Mouse (Mus musculus) lung, postnatal 25 days (tissue): ENCODE measurements around the gene Sez6l.
"Not testable (repeated sequence)": the region's sequence is repeated elsewhere in the genome, so short reads cannot be mapped to it uniquely, and the experiment has no call there.

ENCODE experiments used
- DNase-seq: peaks from one replicate; pipeline ENCODE4 v3.0.0; 2022; ENCODE audit warnings: low spot score

Sez6l gene

DNA sequence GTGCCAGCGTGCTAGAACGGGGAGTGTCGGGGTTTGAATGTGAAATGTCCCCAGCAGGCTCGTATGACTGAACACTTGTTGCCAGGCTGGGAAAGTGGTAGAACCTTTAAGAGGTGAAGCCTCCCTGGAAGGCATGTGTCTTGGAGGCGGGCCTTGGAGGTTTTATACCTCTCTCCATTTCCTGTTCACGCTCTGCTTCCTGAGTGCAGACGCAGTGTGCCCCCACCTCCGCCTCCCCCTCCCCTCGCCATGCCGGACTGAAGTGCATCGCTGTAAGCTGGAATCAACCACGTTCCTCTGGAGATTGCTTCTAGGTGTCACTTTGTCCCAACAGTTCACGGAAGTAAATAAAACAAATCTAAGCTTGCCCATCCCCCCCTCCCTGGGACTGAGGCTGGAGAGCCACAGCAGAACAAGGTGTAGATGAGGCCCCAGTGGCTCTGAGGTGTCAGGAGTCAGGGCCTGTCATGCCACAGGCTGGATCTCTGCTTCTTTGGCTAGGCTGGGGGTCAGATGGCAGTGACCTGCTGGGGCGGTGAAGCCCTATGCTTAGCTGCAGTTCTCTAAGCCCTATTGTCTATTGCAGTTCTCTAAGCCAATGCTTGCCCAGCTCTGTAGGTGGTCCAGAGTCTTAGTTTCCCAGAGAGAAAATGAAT is 145.7 kb downstream of the Sez6l start:
- DNase-seq: no peak

DNA sequence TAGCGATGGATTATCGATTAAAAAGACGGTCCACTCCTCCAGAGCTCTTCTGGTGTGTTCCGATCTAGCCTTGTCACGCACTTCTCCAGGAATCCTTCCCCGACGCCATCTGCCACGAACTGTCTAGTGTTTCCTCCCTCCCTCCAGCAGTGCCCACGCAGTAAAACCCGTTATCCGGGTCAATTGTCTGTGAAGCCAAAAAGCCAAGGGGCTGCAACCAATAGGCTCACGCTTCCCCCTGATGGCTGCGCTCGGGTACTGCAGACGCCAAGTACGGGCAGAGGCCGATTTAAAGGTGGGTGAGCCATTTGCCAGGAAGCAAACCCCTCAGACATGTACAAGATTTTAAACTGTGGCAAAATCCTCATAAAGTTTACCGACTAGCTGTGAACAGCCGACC is 148.0 kb downstream of the Sez6l start:
- DNase-seq: peak; percentile 43

DNA sequence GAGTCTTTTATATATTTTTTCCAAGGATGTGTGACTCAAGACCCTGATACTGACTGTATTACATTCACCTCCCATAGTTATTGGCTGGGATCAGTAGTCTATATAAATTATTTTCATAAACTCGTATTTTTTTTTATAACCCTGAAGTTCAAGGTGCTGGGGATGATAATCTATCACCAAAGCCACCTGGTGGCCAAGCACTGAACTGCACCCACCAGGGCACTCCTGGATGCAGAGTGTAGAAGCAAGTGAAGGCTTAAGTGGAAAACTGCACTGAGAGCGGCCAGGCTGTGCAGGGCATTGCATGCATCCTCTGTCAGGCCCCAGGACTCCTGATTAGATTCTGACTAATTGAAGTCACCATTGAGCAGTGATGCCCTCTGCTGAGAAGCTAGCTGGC is 149.7 kb downstream of the Sez6l start:
- peak; percentile 14 for DNase-seq

DNA sequence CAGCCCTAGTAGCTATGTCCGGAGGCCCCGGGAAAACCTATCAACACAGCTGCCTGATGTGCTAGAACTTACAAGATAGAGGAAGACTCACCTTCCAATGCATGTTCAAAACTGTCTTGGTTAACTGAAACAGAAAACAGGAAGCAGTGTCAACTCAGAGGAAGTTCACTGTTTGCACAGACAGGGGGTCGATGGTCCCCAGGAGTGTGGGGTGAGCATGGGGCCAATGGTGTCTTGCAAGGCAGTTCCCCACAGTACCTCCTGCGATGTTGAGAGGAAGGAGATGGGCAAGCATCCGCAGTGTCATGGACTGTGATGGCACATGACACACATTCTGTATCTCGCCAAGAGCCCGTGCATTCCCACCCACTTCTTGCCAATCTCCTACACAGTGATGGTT is 150.3 kb downstream of the Sez6l start:
- DNase-seq: no peak

DNA sequence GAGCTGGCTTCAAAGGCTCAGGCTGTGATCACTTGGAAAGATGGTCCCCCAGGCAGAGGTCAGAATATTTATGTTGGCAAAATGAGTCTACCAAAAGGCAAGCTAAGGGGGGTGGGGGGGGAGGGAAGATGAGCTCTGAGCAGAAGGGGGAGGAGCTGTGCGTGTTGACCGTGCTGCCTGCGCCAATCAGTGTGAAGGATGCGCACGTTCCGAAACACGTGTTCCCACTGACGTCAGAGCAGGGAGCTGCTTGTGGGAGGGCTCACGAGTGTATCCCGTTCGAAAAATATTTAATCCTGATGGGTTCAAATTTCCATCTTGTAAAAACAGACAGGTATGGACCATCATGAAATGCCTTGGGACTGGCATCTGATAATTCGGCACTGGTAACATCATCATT is 157.4 kb downstream of the Sez6l start:
- DNase-seq: no peak

DNA sequence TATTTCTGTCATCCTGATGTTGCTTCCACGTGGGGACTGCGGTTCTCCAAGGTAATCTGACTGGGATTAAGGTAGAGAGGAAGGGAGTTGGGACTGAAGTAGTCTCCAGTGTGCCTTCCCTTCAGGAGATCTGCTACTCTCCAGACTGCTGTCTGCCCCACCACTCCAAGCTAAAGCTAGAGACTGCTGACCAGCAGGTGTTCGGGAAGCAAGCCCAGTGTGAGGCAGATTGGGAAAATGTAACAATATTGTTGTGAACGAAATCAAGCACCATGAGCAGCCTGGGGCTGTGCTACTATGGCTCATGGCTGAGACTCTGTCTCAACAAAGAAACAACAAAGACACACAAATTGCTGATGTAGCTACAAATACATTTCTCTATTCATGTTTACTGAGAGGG is 159.0 kb downstream of the Sez6l start:
- DNase-seq: no peak

DNA sequence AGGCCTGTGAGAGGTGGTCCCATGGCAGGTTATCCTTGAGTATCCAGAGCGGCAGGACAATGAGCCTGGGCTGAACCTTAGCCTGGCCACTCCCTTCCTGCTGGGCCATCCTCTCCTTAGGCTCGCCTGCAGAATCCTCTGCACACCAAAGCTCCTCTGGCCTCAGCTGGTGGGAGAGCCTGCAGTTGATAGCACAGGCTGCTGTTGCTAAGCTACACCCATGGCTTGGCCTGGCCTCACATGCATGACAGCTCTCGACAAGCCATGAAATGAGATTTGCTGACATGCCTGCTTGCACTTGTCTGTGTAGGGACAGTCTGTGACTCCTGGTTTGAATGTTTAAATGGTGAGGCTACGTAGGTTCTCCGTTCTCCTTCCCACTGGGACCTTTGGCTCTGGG is 160.3 kb downstream of the Sez6l start:
- no peak for DNase-seq

DNA sequence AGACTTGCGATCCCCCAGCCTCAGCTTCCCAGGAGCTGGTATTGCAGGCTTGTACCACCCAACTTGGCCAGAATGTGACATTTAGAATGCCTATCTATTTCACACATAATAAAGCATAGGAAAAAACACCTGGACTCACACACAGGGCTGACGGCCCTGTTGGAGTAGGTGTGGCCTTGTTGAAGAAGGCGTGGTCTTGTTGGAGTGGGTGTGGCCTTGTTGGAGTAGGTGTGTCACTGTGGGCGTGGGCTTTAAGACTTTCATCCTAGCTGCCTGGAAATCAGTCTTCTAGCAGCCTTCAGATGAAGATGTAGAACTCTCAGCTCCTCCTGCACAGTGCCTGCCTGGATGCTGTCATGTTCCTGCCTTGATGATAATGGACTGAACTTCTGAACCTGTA is 164.2 kb downstream of the Sez6l start:
- not testable (repeated sequence) for DNase-seq

DNA sequence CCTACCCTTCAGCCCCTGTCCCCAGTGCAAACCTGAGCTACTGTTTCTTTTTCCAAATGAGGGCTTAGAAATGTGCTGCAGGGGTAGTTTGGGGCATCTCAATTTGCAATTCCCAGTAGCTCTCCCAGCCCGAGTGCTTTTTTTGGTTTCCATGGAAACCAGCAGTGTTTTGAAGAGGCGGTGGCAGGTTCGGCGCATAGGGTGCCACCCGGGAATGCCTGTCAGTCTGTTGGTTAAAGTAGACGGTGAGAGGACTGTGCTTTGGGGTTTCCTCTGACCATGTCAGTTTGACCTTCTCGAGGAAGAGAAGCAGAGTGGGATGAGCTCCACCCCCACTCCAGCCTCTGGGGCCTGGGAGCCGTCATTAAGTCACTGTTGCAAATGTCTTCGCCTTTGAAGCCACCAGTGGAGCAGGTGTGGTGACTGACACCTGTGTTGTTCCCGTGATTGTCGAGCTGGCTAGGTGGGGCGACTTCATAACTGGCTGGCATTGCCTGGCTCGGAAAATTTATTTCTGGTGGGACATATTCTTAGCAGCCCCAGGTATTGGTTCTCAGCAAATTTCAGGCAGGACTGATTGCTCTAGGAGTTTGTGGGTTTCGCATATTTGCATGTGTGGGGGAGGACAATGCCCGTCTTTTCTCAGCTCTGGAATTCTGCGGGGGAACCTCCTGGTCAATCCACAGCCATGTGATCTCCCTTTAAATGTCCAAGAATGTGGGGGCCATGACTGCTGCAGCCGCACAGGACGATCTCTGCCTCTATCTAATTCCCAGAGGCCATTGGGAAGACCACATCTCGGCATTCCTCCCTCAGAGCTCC is 165.3 kb downstream of the Sez6l start:
- no peak for DNase-seq

DNA sequence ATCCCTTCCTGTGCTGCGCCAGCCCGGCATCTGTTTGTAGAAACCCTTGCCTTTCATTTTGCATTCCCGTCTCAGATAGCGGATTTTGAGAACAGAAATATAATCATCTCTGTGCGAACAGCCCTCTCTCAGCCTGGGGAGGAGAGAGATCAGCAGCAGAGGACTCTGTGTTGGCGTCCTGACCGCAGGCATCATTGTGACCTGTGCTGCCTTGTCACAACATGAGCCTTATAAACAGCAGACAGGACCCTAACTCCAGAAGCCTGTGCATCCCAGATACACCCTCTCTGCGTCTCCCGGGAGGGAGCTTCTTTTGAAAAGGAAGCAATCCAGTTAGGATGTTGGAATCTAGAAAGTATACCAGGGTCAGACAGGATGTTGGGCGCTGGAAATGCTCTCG is 165.9 kb downstream of the Sez6l start:
- no peak for DNase-seq

DNA sequence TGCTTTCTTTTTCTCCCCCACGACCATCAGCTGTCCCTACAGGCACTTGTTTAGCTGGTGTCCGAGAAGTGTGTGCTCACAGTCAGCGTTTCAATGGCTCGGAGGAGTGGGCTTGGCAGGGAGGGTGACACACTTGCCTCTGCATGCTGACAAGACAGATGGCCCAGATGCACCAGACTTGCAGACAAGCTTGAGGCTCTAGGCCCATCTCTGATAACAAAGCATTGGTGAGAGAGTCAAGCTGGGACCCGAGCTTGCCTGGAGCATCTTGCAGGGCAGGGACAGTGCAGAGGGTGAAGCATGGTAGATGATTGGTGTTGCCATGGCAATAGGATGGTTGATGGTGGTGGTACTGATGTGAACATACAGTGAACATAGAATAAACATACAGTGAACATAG is 167.7 kb downstream of the Sez6l start:
- no peak for DNase-seq

DNA sequence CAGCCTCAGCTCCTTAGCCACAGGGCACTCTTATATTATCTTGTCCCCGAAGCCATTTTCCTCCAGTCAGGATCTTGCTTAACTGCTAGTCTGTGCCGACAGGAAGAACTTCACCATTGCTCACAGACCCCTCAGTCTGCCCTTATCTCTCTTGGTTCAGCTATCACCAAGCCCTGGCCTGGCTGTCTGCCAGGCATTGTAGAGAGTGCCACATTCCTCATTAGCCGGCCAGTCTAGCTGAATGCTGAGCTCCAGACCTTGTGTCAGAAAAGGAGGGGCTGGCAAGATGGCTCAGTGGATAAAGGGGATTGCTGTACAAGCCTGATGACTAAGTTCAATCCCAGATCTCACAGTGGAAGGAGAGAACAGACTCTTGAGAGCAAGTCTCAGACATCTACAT is 171.0 kb downstream of the Sez6l start:
- DNase-seq: no peak

DNA sequence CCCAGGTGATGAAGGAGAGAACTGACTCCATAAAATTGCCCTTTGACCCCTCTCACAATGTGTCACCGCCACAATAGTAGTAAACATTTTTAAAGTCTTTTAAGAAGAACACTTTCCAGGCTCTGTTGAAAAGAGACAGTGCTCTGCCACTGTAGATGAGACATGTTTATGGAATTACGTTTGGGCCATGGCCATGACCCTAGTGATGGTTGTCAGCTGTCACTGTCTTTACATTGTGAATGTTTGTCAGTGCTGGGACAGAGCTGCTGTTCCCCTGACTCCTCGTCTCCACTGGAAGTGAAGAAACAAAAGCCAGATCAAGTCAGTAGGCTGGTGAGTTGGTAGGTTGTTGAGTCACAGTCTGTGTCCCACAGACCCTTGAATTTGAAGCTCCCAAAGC is 174.5 kb downstream of the Sez6l start:
- DNase-seq: no peak

DNA sequence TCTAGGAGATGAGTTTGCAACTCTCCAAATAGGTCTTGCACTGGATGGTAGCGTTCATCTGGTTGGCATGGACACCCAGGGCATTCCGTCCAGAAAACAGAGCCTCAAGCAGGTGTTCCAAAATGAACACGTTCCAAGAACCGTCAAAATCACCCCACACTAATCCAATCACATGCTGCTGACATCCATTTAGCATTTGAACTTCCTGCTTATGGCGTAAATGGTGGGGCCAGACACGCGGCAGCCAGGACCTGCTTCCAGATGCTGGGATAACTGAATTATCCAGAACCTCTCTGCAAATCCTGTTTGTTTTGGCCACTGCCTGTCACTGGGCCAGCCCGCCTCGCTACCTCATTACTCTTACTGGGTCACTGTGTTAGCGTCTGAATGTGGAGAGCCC is 177.7 kb downstream of the Sez6l start:
- no peak for DNase-seq

DNA sequence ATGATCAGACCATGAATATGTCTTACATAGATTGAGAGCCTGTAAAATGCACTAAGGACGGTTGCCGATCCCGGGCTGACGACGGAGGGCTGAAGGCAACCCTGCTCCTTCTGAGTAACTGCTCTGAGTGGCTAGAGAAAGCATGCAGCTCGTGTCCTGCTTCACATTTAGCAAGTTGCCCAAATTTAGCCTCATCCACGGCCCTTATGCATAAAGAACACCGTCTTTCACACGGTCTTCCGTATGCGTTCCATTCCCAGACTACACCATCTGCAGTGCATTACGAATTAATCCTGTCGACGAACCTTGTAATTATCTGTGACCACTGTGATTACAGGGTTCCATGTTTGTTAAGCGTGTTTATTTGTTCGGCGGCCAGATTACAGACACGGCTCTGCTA is 180.9 kb downstream of the Sez6l start:
- DNase-seq: no peak

DNA sequence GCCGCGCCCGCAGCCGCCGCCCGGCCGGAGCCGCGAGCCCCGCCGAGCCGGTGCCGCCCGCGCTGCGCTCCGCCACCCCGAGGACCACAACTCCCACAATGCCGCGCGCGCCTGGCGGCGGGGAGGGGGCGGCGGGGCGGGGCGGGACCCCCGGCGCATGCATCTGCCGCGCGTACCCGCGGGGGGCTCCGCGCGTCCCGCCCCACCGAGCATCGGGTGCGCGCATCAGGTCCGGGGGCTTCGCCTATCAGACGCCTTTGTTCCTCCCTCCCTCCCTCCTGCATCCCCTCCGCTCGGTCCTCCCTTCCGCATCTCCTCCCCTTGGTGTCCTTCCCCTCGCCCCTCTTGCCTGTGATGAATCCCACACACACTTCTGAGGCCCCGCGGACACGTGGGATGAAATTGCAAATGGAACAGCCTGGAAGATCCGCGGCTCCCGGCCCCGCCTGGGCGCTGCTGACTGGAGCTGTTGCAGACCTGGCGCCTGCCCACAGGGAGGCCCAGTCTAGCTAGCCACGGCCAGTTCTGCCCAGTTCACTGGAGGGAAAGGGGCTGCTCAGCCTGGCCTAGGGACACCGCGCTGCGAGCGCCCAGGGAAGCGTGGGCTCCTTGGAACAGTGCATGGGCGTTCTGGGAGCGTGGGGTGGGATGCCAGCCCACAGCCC is 182.1 kb downstream of the Sez6l start, which contains the start of gene Asphd2:
TSS of gene Asphd2 (minus strand) at position 88 of the 665 bp plus-strand sequence.
- DNase-seq: no peak

DNA sequence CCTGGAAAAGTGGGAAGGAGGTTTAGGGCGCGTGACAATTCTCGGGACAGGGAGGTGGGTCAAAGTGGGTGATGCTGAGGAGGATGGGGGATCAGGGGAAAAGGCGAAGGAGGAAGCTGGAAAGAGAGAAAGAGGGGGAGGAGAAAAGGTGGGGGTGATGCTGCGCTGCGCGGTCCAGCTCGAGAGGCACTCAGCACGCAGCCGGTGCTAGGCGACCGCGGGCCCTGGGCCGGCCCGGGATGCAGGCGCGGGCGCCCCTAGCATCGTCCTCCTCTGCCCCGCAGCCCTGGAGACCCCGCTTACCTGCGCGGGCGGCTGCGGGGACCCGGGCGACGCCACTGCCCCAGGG is 182.6 kb downstream of the Sez6l start:
- DNase-seq: no peak

DNA sequence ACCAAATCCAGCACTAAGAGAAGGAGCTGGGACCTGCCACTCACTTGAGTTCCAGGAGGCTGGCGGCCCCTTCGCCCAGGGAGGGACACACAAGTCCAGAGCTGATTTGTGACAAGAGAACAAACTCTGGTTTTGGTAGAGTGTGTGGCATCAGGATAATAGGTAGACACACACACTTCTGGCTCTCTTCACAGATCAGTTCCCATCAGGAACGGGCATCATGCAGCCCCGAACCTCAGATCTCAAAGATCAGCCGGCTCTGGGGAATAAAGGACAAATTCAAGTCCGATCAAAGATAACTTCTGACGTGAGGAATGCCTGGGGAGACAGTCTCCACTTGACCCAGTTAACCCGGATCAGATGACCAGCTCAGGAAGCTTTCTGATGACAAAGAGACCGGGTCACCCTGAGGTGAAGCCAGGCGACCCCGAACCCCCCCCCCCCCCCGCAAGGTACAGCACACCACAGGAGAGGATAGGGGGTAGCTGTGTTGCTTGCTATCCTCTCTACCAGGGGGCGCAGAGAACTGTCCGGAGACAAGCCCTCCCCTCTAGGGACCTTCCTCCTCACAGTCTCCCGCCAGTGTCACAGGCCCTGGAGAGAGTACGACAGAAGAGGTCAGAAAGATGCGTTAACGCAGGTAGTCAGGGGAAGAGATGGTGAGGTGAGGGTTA is 183.1 kb downstream of the Sez6l start:
- DNase-seq: no peak

DNA sequence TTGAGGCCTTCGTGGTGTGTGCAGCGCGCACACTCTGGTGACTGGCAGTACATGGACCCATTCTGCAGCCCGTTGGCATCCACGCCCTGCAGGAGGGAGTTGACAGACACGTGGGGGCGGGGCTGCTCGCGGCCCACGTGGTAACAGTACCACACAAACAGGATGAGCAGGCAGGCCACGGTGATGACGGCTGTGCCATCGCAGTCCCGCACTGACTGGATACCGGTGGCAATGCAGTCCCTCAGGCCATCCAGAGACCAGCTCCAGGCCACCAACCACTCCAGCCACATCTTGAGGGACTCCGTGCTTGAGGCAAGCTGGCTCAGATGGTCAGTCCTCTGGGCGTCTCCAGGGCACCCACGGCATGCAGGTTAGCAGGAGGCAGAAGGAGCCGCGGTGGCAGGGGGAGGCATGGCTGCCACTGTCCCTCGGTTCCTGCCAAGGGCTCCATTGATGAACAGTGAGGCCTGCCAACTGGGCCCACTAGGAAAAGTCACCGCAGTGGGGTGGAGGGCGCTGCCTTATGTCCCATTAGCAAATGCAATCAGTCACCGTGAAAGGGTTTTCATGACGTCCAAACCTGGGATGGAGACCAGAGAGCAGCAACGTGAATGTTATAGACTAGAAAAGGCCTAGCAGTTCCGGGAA is 185.2 kb downstream of the Sez6l start:
- DNase-seq: no peak

DNA sequence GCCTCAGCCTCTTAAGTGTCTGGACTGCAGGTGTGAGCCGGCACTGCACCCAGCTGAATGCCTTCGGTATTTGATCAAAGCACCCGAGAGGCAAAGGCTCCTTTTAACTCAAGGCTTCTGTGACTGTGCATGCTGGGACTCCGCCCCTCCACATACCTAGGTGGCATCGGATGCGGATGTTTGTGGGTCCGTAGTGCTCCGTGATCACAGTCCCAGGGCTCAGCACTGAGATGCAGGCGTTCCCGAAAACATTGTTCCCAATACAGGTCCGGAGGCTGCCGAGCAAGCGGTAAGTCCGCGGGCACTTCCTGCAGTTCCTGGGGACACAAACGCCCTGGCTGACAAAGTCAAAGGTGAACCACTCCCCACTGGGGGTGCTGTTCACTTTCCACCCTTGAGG is 186.0 kb downstream of the Sez6l start:
- no peak for DNase-seq

DNA sequence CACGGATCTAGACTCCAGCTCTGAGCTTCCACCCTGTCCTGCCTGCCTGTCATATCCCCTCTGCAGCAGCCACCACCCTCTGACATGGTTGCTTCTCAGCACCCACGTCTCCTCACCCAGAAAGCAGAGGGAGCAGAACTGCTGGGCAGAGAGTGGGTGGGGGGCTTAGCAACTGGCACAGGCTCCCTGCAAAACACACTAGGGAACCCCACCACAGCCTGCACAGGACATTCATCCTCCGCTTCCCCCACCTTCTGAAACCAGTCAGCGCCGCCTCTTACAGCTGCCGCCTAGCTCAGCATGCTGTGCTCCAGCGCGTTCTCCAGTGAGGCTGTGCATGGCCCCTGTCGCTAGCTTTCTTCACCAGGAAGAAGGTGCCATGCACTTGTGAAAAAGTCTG is 187.6 kb downstream of the Sez6l start:
- no peak for DNase-seq

DNA sequence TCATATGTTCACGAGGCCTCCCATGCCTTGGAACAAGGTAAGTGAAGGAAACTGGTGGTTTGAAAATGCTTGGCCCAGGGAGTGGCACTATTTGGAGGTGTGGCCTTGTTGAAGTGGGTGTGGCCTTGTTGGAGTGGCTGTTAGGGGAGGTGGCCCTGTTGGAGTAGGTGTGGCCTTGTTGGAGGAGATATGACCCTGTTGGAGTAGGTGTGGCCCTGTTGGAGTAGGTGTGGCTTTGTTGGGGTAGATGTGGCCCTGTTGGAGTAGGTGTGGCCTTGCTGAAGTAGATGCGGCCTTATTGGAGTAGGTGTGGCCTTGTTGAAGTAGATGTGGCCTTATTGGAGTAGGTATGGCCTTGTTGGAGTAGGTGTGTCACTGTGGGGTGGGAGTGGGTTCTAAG is 191.0 kb downstream of the Sez6l start:
- no peak for DNase-seq
